Mouse (Mus musculus): Measurements from ENCODE around the gene Nrp2. TPM values are rescaled to one million over a fixed set of nuclear protein-coding genes. Genes with fewer than 3 reads are reported as not detected.
A peak's percentile ranks its signal among the peaks of the same experiment; 100 is the strongest.

Nrp2 gene
- polyA plus RNA-seq, 1 experiment from 2014 or later = 25.5 TPM

DNA sequence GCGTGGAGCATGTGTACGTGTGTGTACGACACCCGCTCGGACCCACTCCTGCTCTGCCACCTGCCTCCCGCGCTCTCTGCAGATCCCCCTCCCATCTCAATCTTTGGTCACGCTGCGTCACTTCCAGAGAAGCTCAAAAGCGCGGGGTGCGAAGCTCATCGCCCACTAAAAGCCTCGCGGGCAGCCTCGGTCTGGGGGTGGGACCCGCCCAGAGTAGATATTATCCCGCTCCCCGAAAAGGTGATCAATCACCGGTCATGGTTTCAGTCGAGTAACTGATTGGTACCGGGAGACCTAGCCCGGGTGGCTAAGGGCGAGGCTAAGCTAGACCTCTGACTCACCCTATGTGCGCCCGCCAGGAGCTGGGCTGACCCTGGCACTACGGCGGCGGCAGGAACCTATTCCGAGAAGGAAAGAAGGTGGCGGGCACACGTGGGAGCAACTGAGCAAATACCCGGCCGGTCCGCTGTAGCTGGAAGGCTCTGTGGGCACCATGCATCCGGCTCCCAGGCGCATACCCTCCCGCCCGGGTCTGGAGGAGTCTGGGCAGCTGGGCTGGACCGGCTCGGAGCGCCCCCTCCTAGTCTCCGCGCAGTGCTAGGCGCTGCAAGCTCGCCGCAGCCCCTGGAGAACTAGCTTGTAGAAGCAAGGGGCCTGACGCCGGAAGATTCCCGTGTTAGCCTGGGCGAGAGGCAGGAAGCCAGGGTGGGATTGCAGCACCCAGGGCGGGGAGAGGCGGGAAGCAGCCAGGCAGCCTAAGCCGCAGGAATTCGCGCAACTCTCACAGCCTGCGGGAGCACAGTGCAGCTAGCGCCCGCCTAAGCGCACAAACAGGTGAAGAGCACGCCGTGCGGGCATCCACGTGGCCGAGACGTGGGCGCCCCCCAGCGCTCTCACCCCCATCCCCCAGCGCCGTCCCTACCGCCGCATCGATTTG lies 3.3 kb downstream of the Nrp2 start:
- peak; percentile 67 for ATAC-seq (replicated peaks)
- Histone ChIP-seq H3K9me3 (no peaks in the 10 kb centered on the region), H3K9ac (peak overlapping the region; percentile 86), H3K36me3 (replicated peaks) (no peaks in the 10 kb centered on the region), H3K27ac (peak overlapping the region; percentile 81), H3K4me3 (peak overlapping the region; percentile 81), H3K4me2 (peak overlapping the region; percentile 89), H3K4me1 (peaks cover 53% of the 10 kb centered on the region), H3K27me3 (replicated peaks) (peaks cover 19% of the 10 kb centered on the region)
- WGBS = under 1% methylated on average over 73 of the region's 73 CpGs

DNA sequence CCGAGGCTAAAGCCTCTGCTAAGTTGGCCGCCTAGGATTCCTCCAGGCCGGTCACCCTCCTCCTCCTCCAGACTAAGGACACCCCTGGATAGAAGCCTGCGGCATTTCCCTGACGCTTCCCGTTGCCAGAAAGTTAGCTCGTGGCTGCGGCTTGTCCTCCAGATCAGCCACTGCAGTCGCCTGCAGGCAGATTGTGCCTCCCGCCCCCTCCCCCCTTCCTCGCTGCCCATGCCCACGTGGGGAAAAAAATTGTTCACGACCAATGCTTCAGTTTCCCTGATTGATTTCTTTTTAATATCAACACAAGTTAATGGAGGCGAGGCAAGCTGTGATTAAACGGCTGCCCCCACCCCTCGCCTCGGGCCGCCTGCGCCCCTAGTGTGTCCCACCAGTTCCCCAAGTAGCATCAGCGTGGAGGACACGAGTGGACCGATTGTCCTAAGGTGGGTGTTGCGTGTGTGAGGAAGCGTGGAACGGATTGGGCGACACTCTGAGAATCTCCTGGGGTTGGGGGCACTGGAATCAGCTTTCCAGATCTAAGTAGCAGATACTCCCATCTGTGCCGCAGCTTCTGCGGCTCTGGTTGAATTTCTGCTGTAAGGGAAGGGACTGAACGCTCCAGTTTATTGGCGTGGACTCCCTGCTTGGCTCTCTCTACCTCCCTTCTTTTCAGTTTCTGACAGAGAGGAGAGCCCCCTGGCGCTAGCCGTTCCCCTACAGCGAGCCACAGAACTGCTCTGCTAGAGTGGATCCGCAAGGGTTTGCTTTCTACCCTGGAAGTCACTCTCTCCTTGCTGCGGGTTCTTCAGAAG lies 4.2 kb downstream of the Nrp2 start:
- ATAC-seq (replicated peaks) = peak; percentile 5
- Histone ChIP-seq H3K9me3 (no peaks in the 10 kb centered on the region), H3K4me2 (peak overlapping the region; percentile 89), H3K9ac (peak overlapping the region; percentile 86), H3K4me1 (peaks cover 55% of the 10 kb centered on the region), H3K36me3 (replicated peaks) (no peaks in the 10 kb centered on the region), H3K4me3 (peak overlapping the region; percentile 81), H3K27me3 (replicated peaks) (peaks cover 14% of the 10 kb centered on the region; the same call in 1 of the 2 replicates), H3K27ac (peak overlapping the region; percentile 81)
- under 1% methylated on average over 35 of the region's 35 CpGs for WGBS

DNA sequence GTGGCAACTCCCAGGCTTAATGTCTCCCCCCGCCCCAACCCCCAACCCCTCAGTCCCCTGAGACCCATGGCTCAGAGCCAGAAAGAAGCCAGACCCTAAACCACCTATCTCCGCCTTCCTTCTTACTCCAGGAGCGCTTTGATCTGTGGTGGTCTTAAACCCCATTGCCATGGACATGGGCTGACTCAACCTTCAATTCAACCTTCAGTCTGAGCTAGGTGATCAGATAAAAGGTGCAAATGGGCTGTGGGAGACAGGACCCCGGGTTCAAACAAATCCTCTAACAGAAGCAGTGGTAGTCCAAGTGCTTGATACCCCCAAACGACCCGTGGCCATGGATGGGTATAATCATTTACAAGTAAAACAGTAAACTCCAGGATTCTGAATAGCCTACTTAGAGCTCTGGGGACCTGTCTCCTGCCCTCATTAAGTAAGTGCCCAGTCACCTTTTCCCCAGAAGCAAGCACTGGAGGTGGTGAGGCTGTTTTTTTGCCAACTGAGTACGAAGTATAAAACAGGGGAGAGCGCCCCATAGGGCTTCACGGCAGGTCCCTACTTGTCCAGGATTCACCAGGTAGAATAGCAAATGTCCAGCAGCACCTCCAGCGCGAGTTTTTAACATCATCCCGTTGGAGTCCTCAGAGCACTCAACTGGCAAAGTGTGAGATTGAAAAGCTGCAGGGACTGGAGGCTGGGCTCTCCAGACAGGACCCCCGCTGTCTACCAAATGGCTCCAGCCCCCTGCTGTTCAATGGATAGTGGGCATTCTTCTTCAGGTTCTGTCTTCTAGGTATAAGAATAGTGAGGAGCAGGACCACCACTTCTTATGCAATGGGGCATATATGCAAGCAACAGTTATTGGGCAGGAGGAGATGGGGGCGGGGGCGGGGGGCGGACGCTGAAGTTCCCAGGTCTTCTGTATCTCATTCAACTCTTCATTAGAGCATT lies 5.1 kb downstream of the Nrp2 start:
- peak overlapping the region; percentile 86; the same call in 1 of the 2 replicates for H3K9ac ChIP-seq
- ATAC-seq (replicated peaks) = no peak
- peak overlapping the region; percentile 89 for H3K4me2 ChIP-seq
- H3K4me1 ChIP-seq = peaks cover 50% of the 10 kb centered on the region
- H3K27ac ChIP-seq = peak overlapping the region; percentile 81
- no peaks in the 10 kb centered on the region for H3K36me3 ChIP-seq (replicated peaks)
- H3K9me3 ChIP-seq = no peaks in the 10 kb centered on the region
- 11% methylated on average over 17 of the region's 17 CpGs for WGBS
- H3K4me3 ChIP-seq = peak overlapping the region; percentile 81
- peaks cover 14% of the 10 kb centered on the region; the same call in 1 of the 2 replicates for H3K27me3 ChIP-seq (replicated peaks)

DNA sequence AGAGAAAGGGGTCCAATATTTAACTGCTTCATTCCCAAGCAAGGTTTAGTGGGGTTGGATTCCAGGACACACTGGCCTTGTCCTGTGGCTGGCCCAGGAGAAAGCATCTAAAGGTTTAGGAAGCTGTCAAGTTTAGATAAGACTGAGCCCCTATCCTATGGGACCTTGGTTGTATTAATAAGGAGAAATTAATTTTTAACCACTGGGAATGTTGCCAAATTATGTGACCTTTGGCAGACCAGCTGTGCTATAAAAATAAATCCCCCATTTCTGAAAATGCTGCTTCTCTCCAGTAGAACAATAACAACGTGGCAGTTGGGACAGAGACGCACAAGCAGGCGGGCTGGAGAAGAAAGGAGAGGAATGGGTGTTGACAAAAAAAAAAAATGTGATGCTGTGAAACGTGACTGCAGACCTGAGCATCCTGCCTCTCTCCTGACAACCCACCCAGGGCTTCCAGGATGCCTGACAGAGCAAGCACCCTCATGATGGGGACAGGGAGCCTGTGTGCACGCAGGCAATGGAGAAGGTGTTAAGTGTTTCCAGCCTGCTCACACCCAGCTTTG lies 6.8 kb downstream of the Nrp2 start:
- 38% methylated on average over 5 of the region's 5 CpGs for WGBS
- Histone ChIP-seq H3K4me2 (peak overlapping the region; percentile 20), H3K36me3 (replicated peaks) (no peaks in the 10 kb centered on the region)

DNA sequence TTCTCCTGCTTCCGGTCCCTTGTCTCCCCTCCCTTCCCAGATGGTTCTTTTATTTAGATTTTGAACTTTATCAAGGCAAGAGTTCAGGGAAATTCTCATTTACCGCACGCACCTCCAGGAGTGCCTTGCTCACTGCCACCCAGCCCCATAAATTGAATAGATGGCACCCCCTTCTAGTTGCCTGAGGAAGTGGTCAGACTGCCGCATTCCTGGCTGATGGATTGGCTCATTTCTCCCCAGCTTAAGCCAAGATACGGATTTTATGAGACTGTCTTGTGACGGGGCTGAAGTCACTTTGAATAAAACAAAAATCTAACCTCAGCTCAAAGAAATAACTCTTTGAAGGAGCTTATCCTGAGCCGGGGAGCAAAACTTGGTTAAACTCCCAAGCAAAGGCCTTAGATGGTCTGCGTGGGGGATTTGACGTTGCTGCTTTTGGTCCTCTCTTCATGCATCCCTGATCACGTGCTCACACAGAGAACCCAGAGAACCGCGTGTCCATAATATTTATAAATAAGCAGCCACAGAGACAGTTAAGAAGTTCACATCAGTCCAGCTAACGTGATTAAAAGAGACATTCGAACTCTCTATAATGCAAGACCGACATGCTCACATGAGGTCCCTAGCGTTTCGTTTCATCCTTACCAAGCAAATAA lies 10.1 kb downstream of the Nrp2 start:
- no peaks in the 10 kb centered on the region for H3K36me3 ChIP-seq (replicated peaks)
- no peak overlapping the region for H3K4me2 ChIP-seq
- no peaks in the 10 kb centered on the region for H3K9me3 ChIP-seq
- peaks cover 10% of the 10 kb centered on the region; the same call in 1 of the 2 replicates for H3K27me3 ChIP-seq (replicated peaks)
- no peak for ATAC-seq (replicated peaks)
- WGBS = 84% methylated on average over 17 of the region's 17 CpGs
- H3K4me3 ChIP-seq = no peak overlapping the region
- no peak overlapping the region for H3K9ac ChIP-seq
- no peak overlapping the region for H3K27ac ChIP-seq
- peaks cover 36% of the 10 kb centered on the region for H3K4me1 ChIP-seq

More for the DNA sequence above, 6.8 kb downstream of the Nrp2 start:
- Histone ChIP-seq H3K9ac (no peak overlapping the region), H3K9me3 (no peaks in the 10 kb centered on the region), H3K4me1 (peaks cover 46% of the 10 kb centered on the region), H3K27me3 (replicated peaks) (peaks cover 14% of the 10 kb centered on the region; the same call in 1 of the 2 replicates), H3K27ac (no peak overlapping the region), H3K4me3 (no peak overlapping the region)
- no peak for ATAC-seq (replicated peaks)

DNA sequence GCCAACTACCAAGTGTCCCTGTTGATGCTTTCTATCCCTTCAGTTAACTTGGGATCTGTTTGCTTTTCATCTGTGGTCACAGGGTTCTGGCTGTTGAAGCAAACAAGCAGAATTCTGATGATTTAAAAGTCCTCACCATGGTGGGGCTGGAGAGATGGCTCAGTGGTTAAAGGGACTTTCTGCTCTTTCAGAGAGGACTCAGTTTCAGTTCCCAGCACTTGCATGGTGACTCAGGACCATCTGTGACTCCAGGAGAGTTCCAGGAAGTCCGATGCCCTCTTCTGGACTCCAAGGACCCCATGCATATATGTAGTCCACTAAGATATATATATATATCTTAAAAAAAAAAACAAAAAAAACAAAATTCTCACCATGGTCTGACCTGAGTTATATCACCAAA lies 11.9 kb downstream of the Nrp2 start:
- Histone ChIP-seq H3K9ac (no peak overlapping the region), H3K9me3 (no peaks in the 10 kb centered on the region), H3K4me1 (peaks cover 28% of the 10 kb centered on the region), H3K27ac (no peak overlapping the region), H3K4me3 (no peak overlapping the region), H3K4me2 (no peak overlapping the region), H3K27me3 (replicated peaks) (peaks cover 5% of the 10 kb centered on the region; the same call in 1 of the 2 replicates), H3K36me3 (replicated peaks) (no peaks in the 10 kb centered on the region)
- ATAC-seq (replicated peaks) = no peak
- WGBS = 89% methylated on average over 1 of the region's 1 CpGs

DNA sequence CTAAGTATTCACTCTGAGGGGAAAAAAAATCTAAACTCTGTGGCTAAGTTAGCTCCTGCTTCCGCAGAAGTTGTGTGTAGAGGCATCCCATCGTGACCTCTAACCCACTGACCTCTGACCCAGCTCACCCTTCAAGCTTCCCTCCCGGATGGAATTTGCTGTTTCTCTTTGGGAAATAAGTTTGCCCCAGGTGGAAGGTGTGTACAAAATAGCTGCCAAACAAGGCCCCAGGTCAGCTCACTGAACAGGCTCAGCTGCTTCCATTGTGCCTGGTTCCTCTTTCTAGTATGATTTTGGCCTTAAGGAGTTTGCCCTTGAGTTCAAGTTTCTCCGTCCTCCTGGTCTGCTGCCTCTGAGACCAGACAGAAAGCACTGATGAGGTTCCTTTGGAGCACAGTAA lies 12.6 kb downstream of the Nrp2 start:
- H3K9me3 ChIP-seq = no peaks in the 10 kb centered on the region
- WGBS = 60% methylated on average over 4 of the region's 4 CpGs
- no peak overlapping the region for H3K4me3 ChIP-seq
- H3K9ac ChIP-seq = no peak overlapping the region
- H3K27me3 ChIP-seq (replicated peaks) = 0 out of 2 replicates have a peak, but pooled peaks cover 1% of the 10 kb centered on the region
- H3K36me3 ChIP-seq (replicated peaks) = no peaks in the 10 kb centered on the region
- peaks cover 22% of the 10 kb centered on the region for H3K4me1 ChIP-seq
- H3K4me2 ChIP-seq = no peak overlapping the region
- no peak overlapping the region for H3K27ac ChIP-seq
- no peak for ATAC-seq (replicated peaks)

DNA sequence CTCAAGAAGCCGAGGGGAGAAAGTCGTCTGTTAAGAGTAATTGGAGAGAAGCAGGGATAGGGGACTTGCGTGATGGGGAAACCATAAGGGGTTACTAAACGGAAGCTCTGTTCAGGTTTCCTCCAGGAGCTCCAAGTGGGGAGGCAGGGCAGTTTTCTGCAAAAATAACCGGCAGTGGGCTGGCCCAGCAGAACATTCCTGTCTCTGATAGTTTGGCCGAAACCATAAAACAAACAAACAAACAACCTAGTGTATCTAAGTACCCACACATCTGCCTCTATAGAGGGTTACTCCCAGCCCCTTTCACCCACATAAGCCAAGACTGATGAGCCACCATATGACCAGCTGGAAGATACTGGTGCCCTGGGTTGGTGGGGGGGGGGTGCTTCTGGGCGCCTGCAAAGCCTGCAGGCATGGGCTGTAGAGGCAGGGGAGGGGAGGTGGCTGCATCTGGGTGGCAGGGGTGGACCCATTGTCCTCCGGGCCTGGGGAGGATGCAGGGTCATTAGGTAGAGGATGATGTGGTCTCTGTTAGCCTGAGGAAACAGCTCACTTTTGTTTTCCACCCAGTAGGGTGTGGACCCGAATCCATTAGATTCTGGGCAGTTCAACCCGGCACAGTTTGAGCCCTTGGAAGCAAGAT lies 13.9 kb downstream of the Nrp2 start:
- Histone ChIP-seq H3K27me3 (replicated peaks) (0 out of 2 replicates have a peak, but pooled peaks cover 3% of the 10 kb centered on the region), H3K4me3 (no peak overlapping the region), H3K4me2 (peak overlapping the region; percentile 31), H3K9ac (no peak overlapping the region), H3K27ac (0 out of 2 replicates have a peak overlapping the region, but pooled peaks have one; percentile 3), H3K4me1 (peaks cover 18% of the 10 kb centered on the region), H3K9me3 (no peaks in the 10 kb centered on the region), H3K36me3 (replicated peaks) (no peaks in the 10 kb centered on the region)
- ATAC-seq (replicated peaks) = peak; percentile 31; the same call in 1 of the 2 replicates
- WGBS = 30% methylated on average over 10 of the region's 10 CpGs

DNA sequence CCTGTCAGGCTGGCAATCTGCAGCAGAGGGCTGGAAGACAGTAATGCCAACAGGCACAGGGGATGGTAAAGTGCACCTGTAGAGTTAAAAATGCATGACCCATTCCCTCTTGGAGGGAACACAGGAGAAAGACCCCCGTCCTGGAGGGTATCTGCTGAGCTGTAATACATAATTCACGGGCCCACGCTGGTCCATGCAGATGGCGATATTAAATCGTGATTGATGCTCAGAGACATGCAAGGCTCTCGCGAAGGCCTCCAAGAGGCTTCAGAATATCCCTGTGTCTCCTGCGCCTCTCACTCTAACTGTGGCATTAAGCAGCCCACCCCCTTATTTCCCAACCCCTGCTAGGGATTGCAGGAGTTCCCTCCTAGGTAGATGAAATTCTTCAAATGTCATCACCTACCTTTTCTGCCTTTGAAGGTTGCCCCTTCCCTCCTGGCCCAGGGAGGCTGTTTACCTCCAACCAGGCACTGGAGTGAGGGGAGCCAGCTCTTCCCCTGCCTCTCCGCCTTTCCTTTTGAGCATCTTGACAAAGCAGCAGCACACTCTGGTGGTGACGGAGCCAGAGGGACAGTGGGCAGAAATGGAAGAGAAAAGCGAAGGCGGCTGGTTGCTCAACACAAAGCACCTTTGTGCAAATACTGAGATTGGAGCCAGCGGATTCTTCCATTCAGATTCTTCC lies 14.6 kb downstream of the Nrp2 start:
- H3K27ac ChIP-seq = 0 out of 2 replicates have a peak overlapping the region, but pooled peaks have one; percentile 3
- no peak overlapping the region for H3K9ac ChIP-seq
- H3K36me3 ChIP-seq (replicated peaks) = peaks cover 3% of the 10 kb centered on the region
- peak; percentile 78 for ATAC-seq (replicated peaks)
- H3K9me3 ChIP-seq = no peaks in the 10 kb centered on the region
- WGBS = 40% methylated on average over 13 of the region's 13 CpGs
- peaks cover 18% of the 10 kb centered on the region for H3K4me1 ChIP-seq
- H3K27me3 ChIP-seq (replicated peaks) = 0 out of 2 replicates have a peak, but pooled peaks cover 3% of the 10 kb centered on the region
- H3K4me3 ChIP-seq = no peak overlapping the region
- peak overlapping the region; percentile 31; the same call in 1 of the 2 replicates for H3K4me2 ChIP-seq

DNA sequence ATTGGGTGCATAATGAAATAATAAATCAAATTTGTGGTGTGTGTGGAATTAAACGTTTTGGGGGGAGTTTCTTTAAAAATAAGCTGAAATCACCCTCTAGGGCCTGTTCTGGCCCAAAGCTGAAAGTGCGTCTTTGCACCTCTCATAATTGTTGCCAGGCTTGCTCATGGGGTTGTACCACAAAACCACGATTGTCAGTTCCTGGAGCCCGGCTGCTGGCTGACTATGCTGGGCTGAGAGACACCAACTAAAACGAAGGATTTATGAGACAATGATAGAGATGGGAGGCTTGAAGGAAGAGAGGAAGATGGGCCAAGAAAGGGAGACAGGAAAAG lies 15.1 kb downstream of the Nrp2 start:
- no peak for ATAC-seq (replicated peaks)
- H3K36me3 ChIP-seq (replicated peaks) = peaks cover 4% of the 10 kb centered on the region
- H3K4me2 ChIP-seq = no peak overlapping the region
- 0 out of 2 replicates have a peak, but pooled peaks cover 3% of the 10 kb centered on the region for H3K27me3 ChIP-seq (replicated peaks)
- peaks cover 18% of the 10 kb centered on the region for H3K4me1 ChIP-seq
- no peaks in the 10 kb centered on the region for H3K9me3 ChIP-seq
- no peak overlapping the region for H3K4me3 ChIP-seq
- WGBS = 60% methylated on average over 5 of the region's 5 CpGs
- no peak overlapping the region for H3K27ac ChIP-seq
- H3K9ac ChIP-seq = no peak overlapping the region
